Comparison of ENCODE assay signal across 9 mouse cellular contexts in genomic region chr9:13681147-13681546, GRCm38 (mm10).
A peak's percentile ranks its signal among the peaks of the same experiment; 100 is the strongest.
DNase-seq lines count a peak whose midpoint lies in the region; ATAC-seq and TF ChIP-seq lines count a peak whose summit lies in the region.
"Had no signal": no experiment of that assay in that cellular context is flagged by ENCODE, and none has a peak within 500 bp of the region (broad histone marks: within the 10 kb centered on the region; RNA-seq: fewer than 3 reads in every experiment).

No protein-coding gene starts in this region.

- H3K4me1 ChIP-seq in heart, embryonic 10.5 days, result peaks cover 11% of the 10 kb centered on the region
- H3K4me1 ChIP-seq in midbrain, embryonic 11.5 days (ENCODE audit: control insufficient read depth, insufficient read depth, low read length), result no peaks in the 10 kb centered on the region
- H3K4me1 ChIP-seq in midbrain, embryonic 14.5 days (ENCODE audit: control insufficient read depth, insufficient read depth, low read length), result 0 out of 2 replicates have a peak, but pooled peaks cover 3% of the 10 kb centered on the region
- peaks cover 8% of the 10 kb centered on the region for H3K4me1 ChIP-seq in limb, embryonic 10.5 days
- H3K4me1 ChIP-seq in stomach, postnatal 0 days (replicated peaks; ENCODE audit: control insufficient read depth, insufficient read depth), result no peaks in the 10 kb centered on the region

- no peaks in the 10 kb centered on the region for H3K9me3 ChIP-seq in heart, embryonic 10.5 days
- H3K9me3 ChIP-seq in midbrain, embryonic 11.5 days (ENCODE audit: control insufficient read depth, low read length), result no peaks in the 10 kb centered on the region
- H3K9me3 ChIP-seq in midbrain, embryonic 14.5 days (ENCODE audit: control insufficient read depth, low read length), result no peaks in the 10 kb centered on the region
- no peaks in the 10 kb centered on the region for H3K9me3 ChIP-seq in limb, embryonic 10.5 days (replicated peaks)
- no peaks in the 10 kb centered on the region for H3K9me3 ChIP-seq in stomach, postnatal 0 days (ENCODE audit: control insufficient read depth, low read length)

- no peak overlapping the region for H3K4me2 ChIP-seq in midbrain, embryonic 11.5 days
- no peak overlapping the region for H3K4me2 ChIP-seq in midbrain, embryonic 14.5 days (ENCODE audit: low read length)
- H3K4me2 ChIP-seq in stomach, postnatal 0 days (replicated peaks; ENCODE audit: low read depth), result 0 out of 2 replicates have a peak overlapping the region, but pooled peaks have one; percentile 8

- no peak overlapping the region for H3K9ac ChIP-seq in midbrain, embryonic 11.5 days (ENCODE audit: low read length)
- no peak overlapping the region for H3K9ac ChIP-seq in midbrain, embryonic 14.5 days (replicated peaks; ENCODE audit: low read length)
- no peak overlapping the region for H3K9ac ChIP-seq in stomach, postnatal 0 days (ENCODE audit: low read length)

- TF ChIP-seq CTCF in stomach, postnatal 0 days (IDR thresholded peaks at IDR 0.05; ENCODE audit: low read depth), result no peak

- 85% methylated on average over 8 of the region's 8 CpGs for WGBS in heart, embryonic 10.5 days
- WGBS in midbrain, embryonic 11.5 days, result 93% methylated on average over 8 of the region's 8 CpGs
- WGBS in midbrain, embryonic 14.5 days, result 90% methylated on average over 8 of the region's 8 CpGs
- 89% methylated on average over 8 of the region's 8 CpGs for WGBS in limb, embryonic 10.5 days
- 55% methylated on average over 8 of the region's 8 CpGs for WGBS in stomach, postnatal 0 days

- TF ChIP-seq EP300 in stomach, postnatal 0 days (optimal IDR thresholded peaks at IDR 0.05), result no peak

- peak overlapping the region; percentile 53; the same call in 1 of the 2 replicates for H3K27ac ChIP-seq in heart, embryonic 10.5 days
- no peak overlapping the region for H3K27ac ChIP-seq in midbrain, embryonic 11.5 days (ENCODE audit: low read depth, low read length)
- no peak overlapping the region for H3K27ac ChIP-seq in midbrain, embryonic 14.5 days (replicated peaks; ENCODE audit: low read depth, low read length)
- H3K27ac ChIP-seq in limb, embryonic 10.5 days, result peak overlapping the region; percentile 73
- H3K27ac ChIP-seq in stomach, postnatal 0 days (replicated peaks), result peak overlapping the region; percentile 70

- no peak for ATAC-seq in midbrain, embryonic 11.5 days (ENCODE audit: low FRiP score)
- ATAC-seq in midbrain, embryonic 14.5 days (ENCODE audit: low FRiP score, low TSS enrichment), result no peak
- no peak for ATAC-seq in stomach, postnatal 0 days (ENCODE audit: low FRiP score, low TSS enrichment)

- H3K4me3 ChIP-seq in heart, embryonic 10.5 days, result no peak overlapping the region
- no peak overlapping the region for H3K4me3 ChIP-seq in midbrain, embryonic 11.5 days (ENCODE audit: low read depth, low read length)
- H3K4me3 ChIP-seq in midbrain, embryonic 14.5 days (replicated peaks; ENCODE audit: low read depth, low read length), result no peak overlapping the region
- H3K4me3 ChIP-seq in limb, embryonic 10.5 days, result peak overlapping the region; percentile 16; the same call in 1 of the 2 replicates
- H3K4me3 ChIP-seq in stomach, postnatal 0 days (ENCODE audit: low read depth, low read length), result no peak overlapping the region

- H3K27me3 ChIP-seq in heart, embryonic 10.5 days (ENCODE audit: insufficient read depth, poor library complexity, severe bottlenecking), result no peaks in the 10 kb centered on the region
- H3K27me3 ChIP-seq in midbrain, embryonic 11.5 days (ENCODE audit: control insufficient read depth, insufficient read depth, low read length), result no peaks in the 10 kb centered on the region
- H3K27me3 ChIP-seq in midbrain, embryonic 14.5 days (ENCODE audit: control insufficient read depth, insufficient read depth, low read length), result no peaks in the 10 kb centered on the region
- H3K27me3 ChIP-seq in limb, embryonic 10.5 days (ENCODE audit: low read depth, poor library complexity, severe bottlenecking), result no peaks in the 10 kb centered on the region
- H3K27me3 ChIP-seq in stomach, postnatal 0 days (ENCODE audit: control insufficient read depth, insufficient read depth, low read length), result no peaks in the 10 kb centered on the region

- intact Hi-C loops in heart, postnatal 14 days (cut with DNase I), result no loop called here

- no peaks in the 10 kb centered on the region for H3K36me3 ChIP-seq in heart, embryonic 10.5 days
- H3K36me3 ChIP-seq in midbrain, embryonic 11.5 days (ENCODE audit: control insufficient read depth, insufficient read depth, low read length), result no peaks in the 10 kb centered on the region
- no peaks in the 10 kb centered on the region for H3K36me3 ChIP-seq in midbrain, embryonic 14.5 days (ENCODE audit: control insufficient read depth, insufficient read depth, low read length)
- no peaks in the 10 kb centered on the region for H3K36me3 ChIP-seq in limb, embryonic 10.5 days
- H3K36me3 ChIP-seq in stomach, postnatal 0 days (ENCODE audit: control insufficient read depth, insufficient read depth, low read length), result no peaks in the 10 kb centered on the region

- DNase-seq in heart, embryonic 10.5 days (ENCODE audit: low spot score), result no peak
- DNase-seq in heart, postnatal 14 days, result no peak
- peak; percentile 77 for DNase-seq in midbrain, embryonic 11.5 days (ENCODE audit: low spot score, missing footprints)
- no peak for DNase-seq in midbrain, embryonic 14.5 days
- no peak for DNase-seq in limb, embryonic 10.5 days (ENCODE audit: low spot score)
- no peak for DNase-seq in stomach, postnatal 0 days (ENCODE audit: low spot score)
- DNase-seq in spleen, postnatal 14 days (ENCODE audit: low spot score in 2 of 2), result no peak
- no peak for DNase-seq in gastrocnemius, adult 8-10 months (ENCODE audit: low spot score in 2 of 2)
- DNase-seq: B cell, adult 2 months had no signal

Comparison
In these comparisons a context has a peak if more than half of its experiments do, and no peak if none do; other contexts are left out.
1. H3K27ac ChIP-seq: peak in heart, embryonic 10.5 days (single experiment), limb, embryonic 10.5 days (single experiment) and stomach, postnatal 0 days (single experiment); none in midbrain, embryonic 11.5 days (single experiment) and midbrain, embryonic 14.5 days (single experiment).